Mouse (Mus musculus): ENCODE measurements at regions not wholly inside any gene's neighbourhood (a gene's known extent, or its start where the extent isn't known, plus 50 kb on each side); places are given as distances from the start of the nearest gene placed in this dataset.
A peak's percentile ranks its signal among the peaks of the same experiment; 100 is the strongest.

DNA sequence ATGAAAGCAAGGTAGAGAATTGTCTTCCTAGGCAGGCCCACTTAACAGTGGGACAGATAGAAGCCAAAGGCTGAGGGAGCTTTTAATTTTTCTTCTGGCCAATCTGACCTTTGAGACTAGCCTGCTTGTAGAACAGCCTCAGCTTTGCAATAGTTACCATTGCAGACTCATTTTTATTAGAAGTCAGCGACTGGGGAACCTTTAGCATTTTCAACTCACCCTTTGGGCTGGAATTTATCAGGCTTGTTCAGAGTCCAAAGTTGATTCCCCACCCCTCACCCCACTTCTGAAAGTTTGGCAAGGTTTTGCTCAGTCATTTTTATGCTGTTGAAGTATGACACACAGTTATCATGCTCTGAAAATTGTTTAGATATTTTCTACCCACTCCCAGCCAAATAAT lies 145.9 kb downstream of the Fam84a start:
- H3K9ac ChIP-seq (ENCODE audit: low read length): no peak overlapping the region
- H3K27me3 ChIP-seq (ENCODE audit: control insufficient read depth, insufficient read depth, low read length): no peaks in the 10 kb centered on the region
- H3K4me3 ChIP-seq (ENCODE audit: low read depth, low read length): no peak overlapping the region
- no peaks in the 10 kb centered on the region for H3K4me1 ChIP-seq (ENCODE audit: control insufficient read depth, insufficient read depth, low read length)
- WGBS: 77% methylated on average over 1 of the region's 1 CpGs
- no peaks in the 10 kb centered on the region for H3K9me3 ChIP-seq (ENCODE audit: control insufficient read depth, low read length)
- no peak for ATAC-seq (ENCODE audit: insufficient read depth, low FRiP score, low TSS enrichment)
- H3K36me3 ChIP-seq (ENCODE audit: control insufficient read depth, insufficient read depth, low read length): no peaks in the 10 kb centered on the region
- no peak overlapping the region for H3K4me2 ChIP-seq (ENCODE audit: low read depth)
- H3K27ac ChIP-seq (ENCODE audit: low read depth, low read length): no peak overlapping the region
- DNase-seq (ENCODE audit: low spot score): no peak

DNA sequence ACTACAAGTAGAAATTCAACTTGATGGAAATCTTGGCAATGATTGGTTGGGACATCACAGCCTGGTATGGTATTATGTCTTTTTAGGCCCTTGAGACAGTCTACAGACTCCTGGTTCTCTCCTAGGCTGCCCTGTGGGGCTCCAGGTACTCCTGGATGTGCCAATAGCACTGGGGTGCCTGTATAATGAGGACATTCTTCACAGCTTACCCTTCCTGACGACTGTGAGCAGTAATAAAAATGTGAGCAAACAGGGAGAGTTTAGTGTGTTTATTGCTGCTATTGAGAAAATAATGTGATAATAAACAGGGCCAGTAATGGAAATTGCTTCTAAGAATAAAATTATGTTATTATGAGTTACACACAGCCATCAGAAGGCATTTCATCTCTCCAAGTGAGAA lies 150.2 kb downstream of the Fam84a start:
- Histone ChIP-seq H3K36me3 (ENCODE audit: control insufficient read depth, insufficient read depth, low read length) (no peaks in the 10 kb centered on the region), H3K4me2 (ENCODE audit: low read depth) (no peak overlapping the region), H3K4me1 (ENCODE audit: control insufficient read depth, insufficient read depth, low read length) (no peaks in the 10 kb centered on the region), H3K9me3 (ENCODE audit: control insufficient read depth, low read length) (no peaks in the 10 kb centered on the region), H3K27ac (ENCODE audit: low read depth, low read length) (no peak overlapping the region), H3K9ac (ENCODE audit: low read length) (no peak overlapping the region), H3K4me3 (ENCODE audit: low read depth, low read length) (no peak overlapping the region), H3K27me3 (ENCODE audit: control insufficient read depth, insufficient read depth, low read length) (no peaks in the 10 kb centered on the region)
- WGBS: 45% methylated on average over 1 of the region's 1 CpGs
- DNase-seq (ENCODE audit: low spot score): no peak
- no peak for ATAC-seq (ENCODE audit: insufficient read depth, low FRiP score, low TSS enrichment)

DNA sequence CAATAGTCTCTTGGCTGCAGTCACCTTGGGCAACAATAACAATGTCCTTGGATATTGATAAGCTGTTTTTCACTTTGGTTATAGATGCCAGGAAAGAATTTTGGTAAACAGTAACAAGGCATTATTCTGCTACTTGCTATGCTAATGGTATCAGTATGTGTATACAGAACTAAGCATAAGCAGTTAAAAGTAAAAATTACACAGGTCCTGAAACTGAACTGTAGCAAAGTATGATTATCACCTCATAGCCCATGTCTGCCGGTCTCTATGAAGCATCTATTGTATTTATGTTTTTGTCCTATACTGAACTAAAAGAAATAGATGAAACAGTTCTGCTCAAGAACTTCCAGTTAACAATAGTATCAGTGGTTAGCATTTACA lies 167.5 kb downstream of the Fam84a start:
- ATAC-seq (ENCODE audit: insufficient read depth, low FRiP score, low TSS enrichment) (peak; percentile 49), DNase-seq (ENCODE audit: low spot score) (no peak)
- Histone ChIP-seq H3K36me3 (ENCODE audit: control insufficient read depth, insufficient read depth, low read length) (no peaks in the 10 kb centered on the region), H3K4me2 (ENCODE audit: low read depth) (no peak overlapping the region), H3K4me3 (ENCODE audit: low read depth, low read length) (no peak overlapping the region), H3K9me3 (ENCODE audit: control insufficient read depth, low read length) (no peaks in the 10 kb centered on the region), H3K27ac (ENCODE audit: low read depth, low read length) (no peak overlapping the region), H3K27me3 (ENCODE audit: control insufficient read depth, insufficient read depth, low read length) (no peaks in the 10 kb centered on the region), H3K9ac (ENCODE audit: low read length) (no peak overlapping the region), H3K4me1 (ENCODE audit: control insufficient read depth, insufficient read depth, low read length) (no peaks in the 10 kb centered on the region; the same call in 1 of the 2 replicates)
- 63% methylated on average over 1 of the region's 1 CpGs for WGBS

DNA sequence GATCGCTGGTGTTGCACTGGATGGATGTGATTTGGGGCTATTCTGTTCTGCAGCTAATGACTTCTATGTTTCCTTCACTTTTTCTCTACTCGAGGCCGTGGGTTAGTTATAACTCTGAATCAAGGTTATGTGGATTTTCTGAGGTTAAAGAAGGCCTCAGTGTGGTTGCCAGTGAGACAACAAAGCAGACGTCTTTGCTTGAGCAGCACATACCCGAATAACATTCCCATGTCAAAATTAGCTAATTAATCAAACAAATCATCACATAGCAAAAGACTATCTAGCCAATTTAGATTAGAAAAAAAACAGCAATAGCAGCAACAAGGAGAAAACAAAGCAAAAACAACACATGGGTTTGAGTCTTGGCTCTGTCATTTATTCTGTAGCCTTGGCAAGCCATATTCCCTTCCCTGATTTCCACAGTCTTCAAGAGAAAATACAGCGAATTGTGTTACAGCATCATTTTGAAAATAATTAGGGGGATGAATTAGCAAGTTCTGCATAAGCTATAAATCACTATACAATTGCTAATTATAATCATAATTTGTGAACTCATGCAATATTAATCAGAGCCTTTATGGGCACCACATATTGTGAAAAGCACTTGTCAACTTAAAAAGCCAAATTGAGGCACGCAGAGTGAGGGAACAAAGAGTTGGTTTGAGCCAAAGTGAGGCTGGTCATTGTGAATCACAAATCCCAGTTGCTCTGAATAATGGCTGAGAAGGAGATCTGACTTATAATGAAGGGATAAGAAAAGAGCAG lies 168.0 kb downstream of the Fam84a start:
- Histone ChIP-seq H3K9ac (ENCODE audit: low read length) (no peak overlapping the region), H3K4me1 (ENCODE audit: control insufficient read depth, insufficient read depth, low read length) (no peaks in the 10 kb centered on the region; the same call in 1 of the 2 replicates), H3K4me2 (ENCODE audit: low read depth) (no peak overlapping the region), H3K36me3 (ENCODE audit: control insufficient read depth, insufficient read depth, low read length) (no peaks in the 10 kb centered on the region), H3K9me3 (ENCODE audit: control insufficient read depth, low read length) (no peaks in the 10 kb centered on the region), H3K27ac (ENCODE audit: low read depth, low read length) (no peak overlapping the region), H3K27me3 (ENCODE audit: control insufficient read depth, insufficient read depth, low read length) (no peaks in the 10 kb centered on the region), H3K4me3 (ENCODE audit: low read depth, low read length) (no peak overlapping the region)
- DNase-seq (ENCODE audit: low spot score) (peak; percentile 11), ATAC-seq (ENCODE audit: insufficient read depth, low FRiP score, low TSS enrichment) (peak; percentile 49)
- 54% methylated on average over 7 of the region's 7 CpGs for WGBS

DNA sequence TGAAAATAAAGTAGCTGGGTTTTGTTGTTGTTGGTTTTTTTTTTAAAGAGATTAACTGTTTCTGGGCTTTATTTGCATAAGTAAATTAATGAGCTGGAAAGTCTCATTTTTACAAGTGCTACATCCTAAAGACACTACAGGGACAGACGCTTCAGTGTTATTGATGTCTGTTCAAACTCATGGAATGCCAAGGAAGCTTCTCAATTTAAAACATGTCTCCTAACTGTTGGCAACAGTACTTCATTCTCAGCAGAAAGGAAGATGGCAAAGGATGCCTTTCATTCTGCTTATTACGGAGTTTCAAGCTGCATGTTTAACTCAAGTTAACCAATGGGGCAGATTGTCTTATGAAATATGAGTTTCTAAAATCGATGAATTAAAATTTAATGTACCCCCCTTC lies 187.3 kb downstream of the Fam84a start:
- DNase-seq (ENCODE audit: low spot score) (no peak), ATAC-seq (ENCODE audit: insufficient read depth, low FRiP score, low TSS enrichment) (no peak)
- no peak overlapping the region for H3K9ac ChIP-seq (ENCODE audit: low read length)
- no peaks in the 10 kb centered on the region for H3K36me3 ChIP-seq (ENCODE audit: control insufficient read depth, insufficient read depth, low read length)
- H3K4me2 ChIP-seq (ENCODE audit: low read depth): no peak overlapping the region
- WGBS: 77% methylated on average over 3 of the region's 3 CpGs
- no peak overlapping the region for H3K27ac ChIP-seq (ENCODE audit: low read depth, low read length)
- H3K9me3 ChIP-seq (ENCODE audit: control insufficient read depth, low read length): no peaks in the 10 kb centered on the region
- no peak overlapping the region for H3K4me3 ChIP-seq (ENCODE audit: low read depth, low read length)
- no peaks in the 10 kb centered on the region for H3K27me3 ChIP-seq (ENCODE audit: control insufficient read depth, insufficient read depth, low read length)
- H3K4me1 ChIP-seq (ENCODE audit: control insufficient read depth, insufficient read depth, low read length): no peaks in the 10 kb centered on the region

DNA sequence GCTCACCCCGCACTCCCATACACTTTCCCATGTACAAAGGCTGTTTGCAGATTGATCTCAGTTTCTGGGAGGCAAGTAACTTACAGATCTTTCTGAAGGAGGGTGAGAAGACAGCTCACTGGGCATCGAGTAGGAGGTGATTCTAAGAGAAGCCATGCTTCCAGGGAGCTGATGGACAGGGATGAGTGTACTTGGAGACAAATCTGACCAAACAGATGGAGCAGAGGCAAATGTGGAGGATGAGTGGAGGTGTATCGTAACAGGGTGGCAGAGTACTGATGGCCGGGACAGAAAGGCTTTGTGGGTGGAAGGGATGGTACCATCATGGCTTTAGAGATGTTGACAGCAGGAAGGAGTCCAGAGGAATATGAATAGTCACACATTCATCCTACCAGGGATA lies 212.4 kb downstream of the Fam84a start:
- Histone ChIP-seq H3K9ac (ENCODE audit: low read length) (no peak overlapping the region), H3K9me3 (ENCODE audit: control insufficient read depth, low read length) (no peaks in the 10 kb centered on the region), H3K4me1 (ENCODE audit: control insufficient read depth, insufficient read depth, low read length) (no peaks in the 10 kb centered on the region), H3K36me3 (ENCODE audit: control insufficient read depth, insufficient read depth, low read length) (no peaks in the 10 kb centered on the region), H3K27ac (ENCODE audit: low read depth, low read length) (no peak overlapping the region), H3K4me2 (ENCODE audit: low read depth) (no peak overlapping the region), H3K27me3 (ENCODE audit: control insufficient read depth, insufficient read depth, low read length) (no peaks in the 10 kb centered on the region), H3K4me3 (ENCODE audit: low read depth, low read length) (no peak overlapping the region)
- no peak for ATAC-seq (ENCODE audit: insufficient read depth, low FRiP score, low TSS enrichment)
- WGBS: 95% methylated on average over 4 of the region's 4 CpGs
- no peak for DNase-seq (ENCODE audit: low spot score)

DNA sequence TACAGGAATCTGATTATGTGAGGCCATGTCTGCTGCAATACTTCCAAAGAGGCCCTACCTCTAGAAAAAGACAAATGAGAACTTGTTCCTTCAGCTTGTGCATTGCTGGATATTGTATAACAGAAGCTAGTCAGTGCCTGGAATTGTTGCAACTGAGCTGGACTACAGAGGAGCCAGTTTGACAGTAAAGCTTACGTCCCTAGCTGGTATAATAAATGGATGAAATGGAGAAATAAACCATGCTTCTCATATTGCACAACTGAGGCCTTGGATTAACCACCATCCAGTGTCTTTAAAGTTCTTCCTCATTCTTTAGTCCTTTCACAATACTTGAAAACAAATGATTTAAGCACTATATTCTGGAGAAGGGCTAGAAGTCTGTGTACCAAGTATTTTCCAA lies 230.8 kb downstream of the Fam84a start:
- Histone ChIP-seq H3K27me3 (ENCODE audit: control insufficient read depth, insufficient read depth, low read length) (no peaks in the 10 kb centered on the region), H3K4me3 (ENCODE audit: low read depth, low read length) (no peak overlapping the region), H3K4me1 (ENCODE audit: control insufficient read depth, insufficient read depth, low read length) (no peaks in the 10 kb centered on the region), H3K4me2 (ENCODE audit: low read depth) (no peak overlapping the region), H3K9ac (ENCODE audit: low read length) (no peak overlapping the region), H3K36me3 (ENCODE audit: control insufficient read depth, insufficient read depth, low read length) (no peaks in the 10 kb centered on the region), H3K9me3 (ENCODE audit: control insufficient read depth, low read length) (no peaks in the 10 kb centered on the region), H3K27ac (ENCODE audit: low read depth, low read length) (no peak overlapping the region)
- ATAC-seq (ENCODE audit: insufficient read depth, low FRiP score, low TSS enrichment): no peak
- 63% methylated on average over 1 of the region's 1 CpGs for WGBS
- no peak for DNase-seq (ENCODE audit: low spot score)

DNA sequence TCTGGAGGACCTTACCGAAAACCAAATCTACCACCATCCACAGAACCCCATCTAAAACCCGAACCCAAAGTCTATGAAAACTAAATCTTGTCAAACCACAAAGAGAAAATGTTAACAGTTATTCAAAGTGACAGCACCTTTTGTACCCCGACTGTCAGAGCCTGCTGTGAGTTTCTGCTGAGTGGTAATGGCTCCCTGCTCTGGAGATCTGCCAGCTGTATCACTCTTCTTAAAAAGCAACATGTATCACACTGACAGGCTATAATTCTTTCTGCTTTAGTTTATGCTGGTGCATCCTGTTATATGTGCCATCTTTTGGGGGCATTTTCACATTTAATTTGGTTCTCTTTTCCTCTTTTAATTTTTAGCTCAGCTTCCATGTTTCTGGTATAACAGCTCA lies 268.5 kb downstream of the Fam84a start:
- Histone ChIP-seq H3K4me1 (ENCODE audit: control insufficient read depth, insufficient read depth, low read length) (no peaks in the 10 kb centered on the region), H3K27me3 (ENCODE audit: control insufficient read depth, insufficient read depth, low read length) (no peaks in the 10 kb centered on the region), H3K27ac (ENCODE audit: low read depth, low read length) (no peak overlapping the region), H3K4me2 (ENCODE audit: low read depth) (no peak overlapping the region), H3K36me3 (ENCODE audit: control insufficient read depth, insufficient read depth, low read length) (no peaks in the 10 kb centered on the region), H3K4me3 (ENCODE audit: low read depth, low read length) (no peak overlapping the region), H3K9me3 (ENCODE audit: control insufficient read depth, low read length) (no peaks in the 10 kb centered on the region), H3K9ac (ENCODE audit: low read length) (no peak overlapping the region)
- ATAC-seq (ENCODE audit: insufficient read depth, low FRiP score, low TSS enrichment): no peak
- WGBS: 60% methylated on average over 3 of the region's 3 CpGs
- no peak for DNase-seq (ENCODE audit: low spot score)

DNA sequence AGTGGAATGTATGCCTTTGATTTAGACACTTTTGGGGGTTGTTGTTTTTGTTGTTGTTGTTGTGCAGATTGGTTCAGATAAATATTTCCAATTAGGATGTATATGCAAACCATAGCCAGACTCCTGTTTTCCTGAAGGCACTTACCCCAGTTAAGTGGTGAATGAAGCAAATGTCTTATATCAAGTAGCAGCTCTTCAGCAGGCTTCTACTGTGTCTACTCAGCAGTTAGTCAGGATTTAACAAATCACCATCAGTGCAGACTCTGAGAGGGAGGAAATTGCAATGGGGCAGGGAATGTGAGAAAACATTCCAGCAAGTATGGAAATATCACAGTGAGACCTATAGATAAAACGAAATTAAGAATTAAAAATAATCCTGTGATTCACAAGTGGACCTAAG lies 282.7 kb downstream of the Fam84a start:
- Histone ChIP-seq H3K27ac (ENCODE audit: low read depth, low read length) (no peak overlapping the region), H3K4me3 (ENCODE audit: low read depth, low read length) (no peak overlapping the region), H3K4me2 (ENCODE audit: low read depth) (no peak overlapping the region), H3K36me3 (ENCODE audit: control insufficient read depth, insufficient read depth, low read length) (no peaks in the 10 kb centered on the region), H3K4me1 (ENCODE audit: control insufficient read depth, insufficient read depth, low read length) (no peaks in the 10 kb centered on the region), H3K9ac (ENCODE audit: low read length) (no peak overlapping the region), H3K9me3 (ENCODE audit: control insufficient read depth, low read length) (no peaks in the 10 kb centered on the region), H3K27me3 (ENCODE audit: control insufficient read depth, insufficient read depth, low read length) (no peaks in the 10 kb centered on the region)
- 50% methylated on average over 1 of the region's 1 CpGs for WGBS
- ATAC-seq (ENCODE audit: insufficient read depth, low FRiP score, low TSS enrichment): no peak
- DNase-seq (ENCODE audit: low spot score): no peak

Data from neural tube, embryonic 11.5 days (tissue).